Mouse (Mus musculus) T-cell, adult 66 days (primary cell): ENCODE results near the gene Kdm5c. TPM values are rescaled to one million over a fixed set of nuclear protein-coding genes. Genes with fewer than 3 reads are reported as not detected.

ENCODE experiments used
- total RNA-seq, 2 experiments: library from RNA; stranded (reverse); gene quantifications; 3 replicates in 1 of 2; 4 replicates in 1 of 2; pipeline ENCODE4 v1.2.4; 2023

Gene Kdm5c
- total RNA-seq, result 100 to 1,000 TPM in 1 of 2 experiments, 10 to 100 TPM in 1; 91.0 to 135 TPM

GRCm38 (mm10) chrX:152232781-152233763 lies at the start of gene Kdm5c:
TSS of gene Kdm5c (plus strand) at chrX:152233020.

Other genes starting within 250 kb of the Kdm5c start
- 10 to 100 TPM; 43.3 to 49.6 TPM for gene Hsd17b10, start 231.2 kb upstream of the Kdm5c start, total RNA-seq
- gene Ribc1, start 216.7 kb upstream of the Kdm5c start, total RNA-seq, result not detected
- 100 to 1,000 TPM; 123 to 148 TPM for gene Smc1a, start 216.6 kb upstream of the Kdm5c start, total RNA-seq
- 1 to 10 TPM in 1 of 2 experiments, under 1 TPM in 1; 0.32 to 1.1 TPM for gene Iqsec2, start 88.8 kb upstream of the Kdm5c start, total RNA-seq
- gene Kantr, start 94.5 kb downstream of the Kdm5c start, total RNA-seq, result 10 to 100 TPM; 21.2 to 21.9 TPM
- 10 to 100 TPM; 63.4 to 78.7 TPM for gene Tspyl2, start 109.4 kb downstream of the Kdm5c start, total RNA-seq
- not detected for gene Gpr173, start 135.7 kb downstream of the Kdm5c start, total RNA-seq